ENCODE assay signal across 9 mouse cellular contexts in the genomic region with DNA sequence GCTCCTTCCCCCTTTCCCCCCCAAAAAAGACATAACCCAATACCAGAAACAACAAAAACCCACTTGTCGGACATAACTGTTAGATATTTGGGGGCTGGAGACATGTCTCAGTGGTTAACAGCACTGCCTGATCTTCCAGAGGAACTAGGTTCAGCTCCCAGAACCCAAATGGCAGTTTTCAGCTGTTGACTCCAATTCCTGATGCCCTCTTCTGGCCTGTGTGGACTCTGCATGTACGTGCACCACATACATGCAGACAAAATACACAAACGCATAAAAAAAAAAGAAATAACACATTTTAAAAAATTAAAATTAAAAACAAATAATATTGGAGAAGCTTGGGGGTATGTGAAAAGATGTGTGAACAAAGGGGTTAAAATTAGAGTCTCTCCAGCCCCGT. TPM values are rescaled to one million over a fixed set of nuclear protein-coding genes. Genes with fewer than 3 reads are reported as not detected.
A peak's percentile ranks its signal among the peaks of the same experiment; 100 is the strongest.
DNase-seq lines count a peak whose midpoint lies in the region; ATAC-seq and TF ChIP-seq lines count a peak whose summit lies in the region.
"Had no signal": no experiment of that assay in that cellular context is flagged by ENCODE, and none has a peak within 500 bp of the region (broad histone marks: within the 10 kb centered on the region; RNA-seq: fewer than 3 reads in every experiment).

No protein-coding gene starts in this region.

- H3K36me3 ChIP-seq in intestine, postnatal 0 days (ENCODE audit: control insufficient read depth, insufficient read depth), result peaks cover 22% of the 10 kb centered on the region
- no peaks in the 10 kb centered on the region for H3K36me3 ChIP-seq in intestine, embryonic 15.5 days

- no peak for ATAC-seq in intestine, postnatal 0 days
- ATAC-seq in intestine, embryonic 15.5 days, result no peak
- no peak for ATAC-seq in megakaryocyte, adult 5-6 weeks (ENCODE audit: poor library complexity, severe bottlenecking)

- H3K9me3 ChIP-seq in intestine, postnatal 0 days (ENCODE audit: control insufficient read depth), result no peaks in the 10 kb centered on the region
- no peaks in the 10 kb centered on the region for H3K9me3 ChIP-seq in intestine, embryonic 15.5 days
- H3K9me3 ChIP-seq: limb, embryonic 12.5 days had no signal

- no peaks in the 10 kb centered on the region for H3K4me1 ChIP-seq in intestine, postnatal 0 days (replicated peaks; ENCODE audit: control insufficient read depth, insufficient read depth, low read length)
- H3K4me1 ChIP-seq in intestine, embryonic 15.5 days (replicated peaks), result no peaks in the 10 kb centered on the region
- H3K4me1 ChIP-seq: limb, embryonic 12.5 days had no signal

- H3K4me2 ChIP-seq in intestine, postnatal 0 days (replicated peaks; ENCODE audit: low read depth), result no peak overlapping the region
- no peak overlapping the region for H3K4me2 ChIP-seq in intestine, embryonic 15.5 days (replicated peaks)
- H3K4me2 ChIP-seq: limb, embryonic 12.5 days had no signal

- no peak overlapping the region for H3K9ac ChIP-seq in intestine, postnatal 0 days (ENCODE audit: low read depth, low read length)
- no peak overlapping the region for H3K9ac ChIP-seq in intestine, embryonic 15.5 days
- H3K9ac ChIP-seq: limb, embryonic 12.5 days had no signal

- no peak overlapping the region for H3K4me3 ChIP-seq in intestine, postnatal 0 days (ENCODE audit: low read depth, low read length)
- no peak overlapping the region for H3K4me3 ChIP-seq in intestine, embryonic 15.5 days (replicated peaks)
- H3K4me3 ChIP-seq: limb, embryonic 12.5 days had no signal

- DNase-seq in CD4-positive, CD25-positive, alpha-beta regulatory T cell, adult 2 months (ENCODE audit: low read depth, low spot score), result peak; percentile 57
- peak; percentile 58 for DNase-seq in adrenal gland, postnatal 14 days
- peak; percentile 43 for DNase-seq in induced T-regulatory cell, adult 2 months (ENCODE audit: low read depth)
- peak; percentile 8 for DNase-seq in thymus, postnatal 0 days (ENCODE audit: low spot score)
- DNase-seq in spleen, postnatal 14 days (ENCODE audit: low spot score in 2 of 2), result no peak

- TF ChIP-seq CTCF in intestine, postnatal 0 days (IDR thresholded peaks at IDR 0.05; ENCODE audit: low read depth), result peak; percentile 65

- H3K27ac ChIP-seq in intestine, postnatal 0 days (ENCODE audit: low read depth, low read length), result no peak overlapping the region
- H3K27ac ChIP-seq in intestine, embryonic 15.5 days, result no peak overlapping the region
- H3K27ac ChIP-seq: limb, embryonic 12.5 days had no signal

- WGBS in intestine, postnatal 0 days, result 91% methylated on average over 4 of the region's 4 CpGs
- WGBS in intestine, embryonic 15.5 days, result 88% methylated on average over 4 of the region's 4 CpGs

- H3K27me3 ChIP-seq in intestine, postnatal 0 days (replicated peaks; ENCODE audit: control insufficient read depth, insufficient read depth, low read length), result no peaks in the 10 kb centered on the region
- no peaks in the 10 kb centered on the region for H3K27me3 ChIP-seq in intestine, embryonic 15.5 days (replicated peaks)
- H3K27me3 ChIP-seq: limb, embryonic 12.5 days had no signal

RNA-seq across cellular contexts. Expression of a gene that starts 54.5 kb away (rescaled TPM):
- polyA plus RNA-seq in intestine, postnatal 0 days (2015; fragmentation: Nextera tagmentation; extraction: Ambion mirVana), result 3.6 and 3.7 TPM in 2 replicates
- 6.6 and 7.8 TPM in 2 replicates for polyA plus RNA-seq in intestine, embryonic 15.5 days (2015; fragmentation: Nextera tagmentation; extraction: Ambion mirVana)
- 36.9 and 43.3 TPM in 2 replicates for total RNA-seq in adrenal gland, postnatal 14 days (2021)
- polyA plus RNA-seq in thymus, postnatal 0 days (2015; fragmentation: Nextera tagmentation; extraction: Ambion mirVana), result 4.8 and 5.9 TPM in 2 replicates
- total RNA-seq in megakaryocyte, adult 5-6 weeks (2015), result 40.4 and 43.9 TPM in 2 replicates
- 40.7 and 48.4 TPM in 2 replicates for total RNA-seq in megakaryocyte, adult 5-6 weeks (2017)

Comparison
In these comparisons a context has a peak if more than half of its experiments do, and no peak if none do; other contexts are left out.
1. DNase-seq: peak in CD4-positive, CD25-positive, alpha-beta regulatory T cell, adult 2 months (single experiment), adrenal gland, postnatal 14 days (single experiment), induced T-regulatory cell, adult 2 months (single experiment) and thymus, postnatal 0 days (single experiment); none in spleen, postnatal 14 days (0 of 2).